Mouse (Mus musculus) liver, embryonic 15.5 days (tissue): ENCODE results near the gene Clec12b. TPM values are rescaled to one million over a fixed set of nuclear protein-coding genes. Genes with fewer than 3 reads are reported as not detected.

Source experiments
- ATAC-seq: fragments of 200-750 bp; cut with Nextera tagmentation; 2 replicates; pipeline ENCODE4 v1.8.0; 2017; ENCODE audit warnings: moderate number of reproducible peaks, mild to moderate bottlenecking, moderate library complexity; ENCODE audit not compliant: insufficient read depth
- H3K27ac ChIP-seq: fragments of 300-500 bp; sonication (generic); replicated peaks from 2 replicates; pipeline ENCODE4 v1.5.1; 2015; ENCODE audit warnings: mild to moderate bottlenecking, inconsistent platforms
- H3K27me3 ChIP-seq: fragments of 300-500 bp; sonication (generic); 2 replicates; pipeline ENCODE4 v1.6.1; 2015; ENCODE audit warnings: mild to moderate bottlenecking, inconsistent platforms
- H3K36me3 ChIP-seq: fragments of 300-500 bp; sonication (generic); replicated peaks from 2 replicates; pipeline ENCODE4 v1.6.1; 2015; ENCODE audit warnings: moderate library complexity, mild to moderate bottlenecking, inconsistent platforms
- H3K4me1 ChIP-seq: fragments of 300-500 bp; sonication (generic); replicated peaks from 2 replicates; pipeline ENCODE4 v1.6.1; 2015; ENCODE audit warnings: inconsistent platforms
- H3K4me2 ChIP-seq: fragments of 300-500 bp; sonication (generic); 2 replicates; pipeline ENCODE4 v1.6.1; 2015; ENCODE audit warnings: moderate library complexity, mild to moderate bottlenecking, inconsistent platforms
- H3K4me3 ChIP-seq: fragments of 300-500 bp; sonication (generic); replicated peaks from 2 replicates; pipeline ENCODE4 v1.5.1; 2015; ENCODE audit warnings: mild to moderate bottlenecking, inconsistent platforms
- H3K9ac ChIP-seq: fragments of 300-500 bp; sonication (generic); 2 replicates; pipeline ENCODE4 v1.6.1; 2015; ENCODE audit warnings: moderate library complexity, mild to moderate bottlenecking, inconsistent platforms
- H3K9me3 ChIP-seq: fragments of 300-500 bp; sonication (generic); replicated peaks from 2 replicates; pipeline ENCODE4 v1.6.1; 2016; ENCODE audit warnings: inconsistent platforms
- WGBS: fragments of 180-500 bp; shearing (Covaris S2); methylation state at CpG from one replicate; pipeline ENCODE4 v1.1.7; 2015; ENCODE audit warnings: mixed read lengths; ENCODE audit not compliant: insufficient replicate concordance; 5-methylcytosine and 5-hydroxymethylcytosine counted together
- polyA plus RNA-seq: library from polyadenylated mRNA; unstranded; fragments of >200 nt; fragmentation: Nextera tagmentation; extraction: Ambion mirVana; gene quantifications from 2 replicates; pipeline ENCODE4 v1.2.1, GENCODE M21; 2015

Clec12b gene
- polyA plus RNA-seq = 0.06 and 0.08 TPM in 2 replicates

DNA sequence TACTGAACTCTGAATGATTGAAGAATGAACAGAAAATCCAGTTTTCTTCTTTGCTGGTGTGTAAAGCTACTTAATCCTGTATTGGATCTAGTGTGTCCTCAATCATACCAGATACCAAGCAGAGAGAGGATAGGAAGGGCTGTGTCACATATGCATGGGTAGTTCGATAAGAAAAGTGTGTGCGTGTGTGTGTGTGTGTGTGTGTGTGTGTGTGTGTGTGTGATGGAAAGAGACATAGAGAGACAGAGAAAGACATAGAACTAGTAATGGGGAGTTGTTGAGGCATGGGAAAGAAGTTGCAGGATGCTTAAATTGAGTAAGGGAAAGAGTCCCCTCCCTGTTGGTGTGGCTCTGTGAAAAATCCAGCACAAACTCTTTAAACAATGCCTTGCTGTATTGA, at the start of gene Clec12b:
Clec12b (minus strand) TSS at position 101 of the 400 bp plus-strand sequence.
- H3K4me3 ChIP-seq = no peak within 1 kb of the TSS
- H3K4me1 ChIP-seq = no peaks in the 10 kb centered on the region
- no peak within 1 kb of the TSS for H3K4me2 ChIP-seq
- H3K27me3 ChIP-seq = no peaks in the 10 kb centered on the region
- no peak for ATAC-seq
- H3K9ac ChIP-seq = no peak within 1 kb of the TSS
- 57% methylated on average over 2 of the region's 2 CpGs for WGBS
- no peak within 1 kb of the TSS for H3K27ac ChIP-seq
- no peaks in the 10 kb centered on the region for H3K36me3 ChIP-seq
- no peaks in the 10 kb centered on the region for H3K9me3 ChIP-seq

DNA sequence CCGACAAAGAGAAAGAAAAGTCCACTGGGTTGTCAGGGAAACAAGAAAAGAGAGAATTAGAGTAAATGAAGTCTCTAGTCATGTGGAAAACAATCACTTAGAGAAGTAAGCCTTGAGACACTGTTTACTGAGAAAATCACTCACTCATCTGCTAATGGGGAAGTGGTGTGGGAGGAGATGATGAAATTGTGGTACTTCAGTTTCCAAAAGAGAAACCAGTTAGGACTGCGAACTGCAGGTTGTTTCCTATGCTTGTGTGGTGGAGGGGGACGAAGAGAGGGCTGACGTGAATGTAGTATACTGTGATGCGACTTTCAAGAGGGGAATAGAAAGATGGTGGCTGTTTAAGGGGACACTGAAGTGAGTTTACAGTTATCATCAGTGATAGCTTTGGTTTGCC, 48.6 kb upstream of the Clec12b start:
- Histone ChIP-seq H3K36me3 (no peaks in the 10 kb centered on the region), H3K9ac (no peak overlapping the region), H3K4me2 (no peak overlapping the region), H3K4me1 (no peaks in the 10 kb centered on the region), H3K4me3 (no peak overlapping the region), H3K27me3 (no peaks in the 10 kb centered on the region), H3K27ac (no peak overlapping the region), H3K9me3 (no peaks in the 10 kb centered on the region)
- WGBS = 19% methylated on average over 5 of the region's 5 CpGs
- ATAC-seq = 0 out of 2 replicates have a peak, but pooled peaks have one; percentile 12

- Histone ChIP-seq H3K9me3 (no peaks in the 10 kb centered on the region), H3K27me3 (no peaks in the 10 kb centered on the region), H3K9ac (no peak overlapping the region), H3K27ac (no peak overlapping the region), H3K36me3 (no peaks in the 10 kb centered on the region), H3K4me1 (0 out of 2 replicates have a peak, but pooled peaks cover 7% of the 10 kb centered on the region), H3K4me2 (no peak overlapping the region), H3K4me3 (no peak overlapping the region)
- WGBS = 30% methylated on average over 4 of the region's 4 CpGs
- no peak for ATAC-seq
These were observed 41.6 kb upstream of the Clec12b start for GRCm38 (mm10) chr6:129427281-129427680.

- peak; percentile 14; the same call in 1 of the 2 replicates for ATAC-seq
- Histone ChIP-seq H3K27me3 (no peaks in the 10 kb centered on the region), H3K36me3 (no peaks in the 10 kb centered on the region), H3K9me3 (no peaks in the 10 kb centered on the region), H3K27ac (no peak overlapping the region), H3K4me3 (no peak overlapping the region), H3K4me1 (0 out of 2 replicates have a peak, but pooled peaks cover 7% of the 10 kb centered on the region), H3K9ac (no peak overlapping the region), H3K4me2 (no peak overlapping the region)
- WGBS = 12% methylated on average over 5 of the region's 5 CpGs
These were observed 40.1 kb upstream of the Clec12b start for GRCm38 (mm10) chr6:129425812-129426211.

GRCm38 (mm10) chr6:129425217-129425616, 39.5 kb upstream of the Clec12b start:
- Histone ChIP-seq H3K4me1 (0 out of 2 replicates have a peak, but pooled peaks cover 7% of the 10 kb centered on the region), H3K4me2 (no peak overlapping the region), H3K27me3 (no peaks in the 10 kb centered on the region), H3K36me3 (no peaks in the 10 kb centered on the region), H3K9me3 (no peaks in the 10 kb centered on the region), H3K27ac (peak overlapping the region; percentile 38; the same call in 1 of the 2 replicates), H3K4me3 (no peak overlapping the region), H3K9ac (no peak overlapping the region)
- ATAC-seq = 0 out of 2 replicates have a peak, but pooled peaks have one; percentile 13
- 13% methylated on average over 5 of the region's 5 CpGs for WGBS

DNA sequence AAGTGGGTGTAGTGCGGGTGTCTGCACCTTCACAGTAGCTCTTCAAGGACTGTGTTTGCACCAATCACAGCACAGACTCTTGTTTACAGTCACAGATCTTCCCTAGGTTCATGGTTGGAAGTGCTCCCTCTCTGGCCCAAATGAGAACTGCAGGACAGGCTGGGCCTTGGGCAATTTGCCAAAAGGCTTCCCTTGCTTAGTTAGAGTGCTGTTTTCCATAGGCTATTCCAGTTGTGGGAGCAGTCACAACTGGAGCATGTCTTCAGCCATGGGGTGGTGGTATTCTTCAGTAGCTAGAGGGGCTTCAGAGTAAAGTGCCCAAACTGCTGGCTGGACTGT, 38.0 kb upstream of the Clec12b start:
- Histone ChIP-seq H3K36me3 (no peaks in the 10 kb centered on the region), H3K27me3 (no peaks in the 10 kb centered on the region), H3K4me2 (no peak overlapping the region), H3K9me3 (no peaks in the 10 kb centered on the region), H3K4me3 (no peak overlapping the region), H3K9ac (no peak overlapping the region), H3K4me1 (0 out of 2 replicates have a peak, but pooled peaks cover 7% of the 10 kb centered on the region), H3K27ac (no peak overlapping the region)
- 11% methylated on average over 1 of the region's 1 CpGs for WGBS
- peak; percentile 55; the same call in 1 of the 2 replicates for ATAC-seq

- Histone ChIP-seq H3K4me1 (0 out of 2 replicates have a peak, but pooled peaks cover 7% of the 10 kb centered on the region), H3K4me3 (no peak overlapping the region), H3K9me3 (no peaks in the 10 kb centered on the region), H3K36me3 (no peaks in the 10 kb centered on the region), H3K9ac (no peak overlapping the region), H3K27ac (no peak overlapping the region), H3K4me2 (no peak overlapping the region), H3K27me3 (no peaks in the 10 kb centered on the region)
- no peak for ATAC-seq
- WGBS = 61% methylated on average over 4 of the region's 4 CpGs
These were observed 37.5 kb upstream of the Clec12b start for GRCm38 (mm10) chr6:129423040-129423733.

DNA sequence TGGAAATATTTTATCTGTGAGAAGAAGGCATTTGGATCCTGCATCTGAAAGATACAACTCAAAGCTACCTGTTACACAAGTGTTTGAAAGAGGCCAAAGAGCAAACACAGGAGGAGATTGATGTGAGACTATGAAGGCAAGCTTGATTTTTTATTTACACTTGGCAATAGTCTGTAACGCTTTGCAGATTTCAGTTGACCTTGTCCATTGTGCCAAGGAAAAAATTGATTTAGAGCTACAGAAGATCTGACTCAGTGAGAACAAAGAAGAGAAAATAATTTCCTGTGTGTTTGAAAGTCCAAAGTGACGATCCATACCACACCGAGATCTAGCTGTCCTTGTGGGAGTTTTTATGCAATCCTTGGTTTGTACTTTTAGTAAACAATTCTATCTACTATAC, 36.6 kb upstream of the Clec12b start:
- 68% methylated on average over 3 of the region's 3 CpGs for WGBS
- no peak overlapping the region for H3K9ac ChIP-seq
- ATAC-seq = no peak
- H3K27ac ChIP-seq = no peak overlapping the region
- no peaks in the 10 kb centered on the region for H3K36me3 ChIP-seq
- H3K4me3 ChIP-seq = no peak overlapping the region
- no peaks in the 10 kb centered on the region for H3K9me3 ChIP-seq
- 0 out of 2 replicates have a peak, but pooled peaks cover 7% of the 10 kb centered on the region for H3K4me1 ChIP-seq
- H3K4me2 ChIP-seq = no peak overlapping the region
- no peaks in the 10 kb centered on the region for H3K27me3 ChIP-seq

- no peak overlapping the region for H3K9ac ChIP-seq
- H3K27ac ChIP-seq = no peak overlapping the region
- ATAC-seq = no peak
- WGBS = 74% methylated on average over 1 of the region's 1 CpGs
- H3K36me3 ChIP-seq = no peaks in the 10 kb centered on the region
- H3K4me1 ChIP-seq = no peaks in the 10 kb centered on the region
- H3K4me2 ChIP-seq = no peak overlapping the region
- no peaks in the 10 kb centered on the region for H3K9me3 ChIP-seq
- H3K4me3 ChIP-seq = no peak overlapping the region
- no peaks in the 10 kb centered on the region for H3K27me3 ChIP-seq
These were observed 28.5 kb upstream of the Clec12b start for GRCm38 (mm10) chr6:129414177-129414576.

GRCm38 (mm10) chr6:129408562-129408961, 22.9 kb upstream of the Clec12b start, which contains the start of gene Clec9a:
Clec9a (plus strand) TSS chr6:129408862.
- Histone ChIP-seq H3K4me3 (no peak within 1 kb of the TSS), H3K36me3 (no peaks in the 10 kb centered on the region), H3K27me3 (no peaks in the 10 kb centered on the region), H3K4me2 (no peak within 1 kb of the TSS), H3K27ac (0 out of 2 replicates have a peak within 1 kb of the TSS, but pooled peaks have one; percentile 22), H3K4me1 (no peaks in the 10 kb centered on the region), H3K9ac (no peak within 1 kb of the TSS), H3K9me3 (no peaks in the 10 kb centered on the region)
- 52% methylated on average over 2 of the region's 2 CpGs for WGBS
- no peak for ATAC-seq

GRCm38 (mm10) chr6:129407324-129407723, 21.6 kb upstream of the Clec12b start:
- no peak overlapping the region for H3K4me2 ChIP-seq
- H3K9ac ChIP-seq = no peak overlapping the region
- no peaks in the 10 kb centered on the region for H3K27me3 ChIP-seq
- WGBS = 9% methylated on average over 2 of the region's 2 CpGs
- H3K9me3 ChIP-seq = no peaks in the 10 kb centered on the region
- no peaks in the 10 kb centered on the region for H3K4me1 ChIP-seq
- no peaks in the 10 kb centered on the region for H3K36me3 ChIP-seq
- peak; percentile 42; the same call in 1 of the 2 replicates for ATAC-seq
- no peak overlapping the region for H3K4me3 ChIP-seq
- 0 out of 2 replicates have a peak overlapping the region, but pooled peaks have one; percentile 22 for H3K27ac ChIP-seq
